Mouse (Mus musculus): ENCODE results near the gene Usp33. TPM values are rescaled to one million over a fixed set of nuclear protein-coding genes. Genes with fewer than 3 reads are reported as not detected.
"Not testable (repeated sequence)": the region's sequence is repeated elsewhere in the genome, so short reads cannot be mapped to it uniquely, and the experiment has no call there.

Gene Usp33
- total and polyA plus RNA-seq, 2 experiments from 2014 or later, result 70.7 to 83.3 TPM

GRCm38 (mm10) chr3:152305971-152306370, 40.3 kb upstream of the Usp33 start:
- no peaks in the 10 kb centered on the region for H3K9me3 ChIP-seq (ENCODE audit: low read length)
- H3K36me3 ChIP-seq (ENCODE audit: insufficient read depth, low read length), result peaks cover 19% of the 10 kb centered on the region
- DNase-seq (ENCODE audit: low spot score), result no peak
- no peak for ATAC-seq (ENCODE audit: low FRiP score)
- H3K27me3 ChIP-seq (ENCODE audit: insufficient read depth, low read length), result no peaks in the 10 kb centered on the region
- no peak overlapping the region for H3K9ac ChIP-seq (replicated peaks; ENCODE audit: low read length, poor library complexity, severe bottlenecking)
- H3K27ac ChIP-seq (ENCODE audit: low read depth, low read length), result no peak overlapping the region
- no peak overlapping the region for H3K4me3 ChIP-seq (ENCODE audit: low read depth, low read length)
- H3K4me2 ChIP-seq (ENCODE audit: low read depth, low read length, poor library complexity, severe bottlenecking), result no peak overlapping the region
- no peaks in the 10 kb centered on the region for H3K4me1 ChIP-seq (ENCODE audit: insufficient read depth, low read length)
- no peak for TF ChIP-seq CTCF (IDR thresholded peaks at IDR 0.05)
- WGBS, result 92% methylated on average over 4 of the region's 4 CpGs

DNA sequence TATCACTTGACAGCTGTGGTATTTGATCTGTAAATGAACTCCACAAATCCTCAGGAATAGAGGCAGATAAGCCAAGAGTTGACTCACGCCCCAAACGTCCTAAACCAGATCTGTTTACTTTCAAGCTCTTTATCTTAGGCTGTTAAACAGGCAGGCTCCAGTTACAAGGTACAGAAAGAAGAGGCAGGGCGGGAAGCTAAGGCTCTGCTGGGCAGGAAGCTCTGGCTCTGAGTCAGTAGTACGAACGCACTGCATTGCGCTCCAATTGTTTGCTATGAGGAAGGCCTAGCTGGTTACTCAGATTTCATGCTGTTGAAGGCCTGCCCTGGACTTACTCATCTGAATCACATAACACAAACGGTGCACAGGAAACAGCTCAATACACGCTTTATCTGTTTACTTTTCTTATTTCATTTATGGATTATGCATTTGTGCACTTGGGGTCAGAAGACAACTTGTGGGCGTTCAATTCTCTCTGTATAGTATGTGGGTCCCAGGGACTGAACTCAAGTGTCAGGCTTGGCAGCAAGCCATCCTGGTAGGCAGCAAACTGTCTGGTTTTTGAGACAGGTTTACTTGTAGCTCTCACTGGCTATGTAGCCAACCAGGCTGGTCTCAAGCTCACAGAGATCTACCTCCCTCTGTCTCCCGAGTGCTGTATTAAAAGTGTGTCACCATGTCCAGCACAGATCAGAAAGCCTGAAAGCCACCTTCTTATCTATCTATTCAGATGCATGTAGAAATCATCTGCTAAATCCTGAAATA, 37.6 kb upstream of the Usp33 start:
- no peak for DNase-seq (ENCODE audit: low spot score)
- H3K4me3 ChIP-seq (ENCODE audit: low read depth, low read length), result no peak overlapping the region
- H3K4me1 ChIP-seq (ENCODE audit: insufficient read depth, low read length), result no peaks in the 10 kb centered on the region
- TF ChIP-seq CTCF (IDR thresholded peaks at IDR 0.05), result no peak
- H3K9ac ChIP-seq (replicated peaks; ENCODE audit: low read length, poor library complexity, severe bottlenecking), result no peak overlapping the region
- no peaks in the 10 kb centered on the region for H3K27me3 ChIP-seq (ENCODE audit: insufficient read depth, low read length)
- no peaks in the 10 kb centered on the region for H3K9me3 ChIP-seq (ENCODE audit: low read length)
- WGBS, result 72% methylated on average over 10 of the region's 10 CpGs
- ATAC-seq (ENCODE audit: low FRiP score), result no peak
- H3K36me3 ChIP-seq (ENCODE audit: insufficient read depth, low read length), result peaks cover 25% of the 10 kb centered on the region
- no peak overlapping the region for H3K27ac ChIP-seq (ENCODE audit: low read depth, low read length)
- H3K4me2 ChIP-seq (ENCODE audit: low read depth, low read length, poor library complexity, severe bottlenecking), result no peak overlapping the region

DNA sequence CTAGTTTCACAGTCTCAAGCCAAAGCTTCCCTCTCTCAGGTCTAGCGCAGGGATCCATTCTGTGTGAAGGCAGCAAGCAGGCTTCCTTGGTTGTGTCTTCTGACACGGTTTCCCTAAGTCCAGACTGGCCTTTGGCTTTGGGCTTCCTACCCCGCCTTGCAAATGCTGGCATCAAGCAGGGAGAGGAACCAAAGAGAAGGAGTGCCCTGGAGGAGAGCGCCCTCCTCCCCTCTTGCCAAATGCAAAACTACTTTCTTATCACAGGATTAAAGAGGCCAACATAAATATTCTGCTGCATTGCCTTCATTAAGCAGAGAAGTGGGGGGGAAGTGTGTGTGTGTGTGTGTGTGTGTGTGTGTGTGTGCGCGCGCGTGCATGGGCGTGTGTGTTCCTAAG, 37.0 kb upstream of the Usp33 start:
- 94% methylated on average over 9 of the region's 9 CpGs for WGBS
- ATAC-seq (ENCODE audit: low FRiP score), result no peak
- Histone ChIP-seq H3K9ac (replicated peaks; ENCODE audit: low read length, poor library complexity, severe bottlenecking) (no peak overlapping the region), H3K4me2 (ENCODE audit: low read depth, low read length, poor library complexity, severe bottlenecking) (no peak overlapping the region), H3K4me3 (ENCODE audit: low read depth, low read length) (no peak overlapping the region), H3K4me1 (ENCODE audit: insufficient read depth, low read length) (no peaks in the 10 kb centered on the region), H3K36me3 (ENCODE audit: insufficient read depth, low read length) (peaks cover 25% of the 10 kb centered on the region), H3K9me3 (ENCODE audit: low read length) (no peaks in the 10 kb centered on the region), H3K27ac (ENCODE audit: low read depth, low read length) (no peak overlapping the region), H3K27me3 (ENCODE audit: insufficient read depth, low read length) (no peaks in the 10 kb centered on the region)
- DNase-seq (ENCODE audit: low spot score), result no peak
- no peak for TF ChIP-seq CTCF (IDR thresholded peaks at IDR 0.05)

DNA sequence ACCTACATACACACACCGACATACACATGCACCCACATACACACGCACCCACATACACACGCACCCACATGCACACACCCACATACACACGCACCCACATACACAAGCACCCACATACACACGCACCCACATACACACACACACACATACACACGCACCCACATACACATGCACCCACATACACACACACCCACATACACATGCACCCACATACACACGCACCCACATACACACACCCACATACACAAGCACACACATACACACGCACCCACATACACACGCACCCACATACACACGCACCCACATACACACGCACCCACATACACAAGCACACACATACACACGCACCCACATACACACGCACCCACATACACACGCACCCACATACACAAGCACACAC, 31.6 kb upstream of the Usp33 start:
- H3K9ac ChIP-seq (replicated peaks; ENCODE audit: low read length, poor library complexity, severe bottlenecking); H3K27ac ChIP-seq (ENCODE audit: low read depth, low read length); H3K4me2 ChIP-seq (ENCODE audit: low read depth, low read length, poor library complexity, severe bottlenecking); DNase-seq (ENCODE audit: low spot score); ATAC-seq (ENCODE audit: low FRiP score); H3K9me3 ChIP-seq (ENCODE audit: low read length); H3K27me3 ChIP-seq (ENCODE audit: insufficient read depth, low read length); H3K4me3 ChIP-seq (ENCODE audit: low read depth, low read length); H3K4me1 ChIP-seq (ENCODE audit: insufficient read depth, low read length): not testable (repeated sequence)
- WGBS, result 75% methylated on average over 14 of the region's 14 CpGs
- peaks cover 20% of the 10 kb centered on the region for H3K36me3 ChIP-seq (ENCODE audit: insufficient read depth, low read length)

DNA sequence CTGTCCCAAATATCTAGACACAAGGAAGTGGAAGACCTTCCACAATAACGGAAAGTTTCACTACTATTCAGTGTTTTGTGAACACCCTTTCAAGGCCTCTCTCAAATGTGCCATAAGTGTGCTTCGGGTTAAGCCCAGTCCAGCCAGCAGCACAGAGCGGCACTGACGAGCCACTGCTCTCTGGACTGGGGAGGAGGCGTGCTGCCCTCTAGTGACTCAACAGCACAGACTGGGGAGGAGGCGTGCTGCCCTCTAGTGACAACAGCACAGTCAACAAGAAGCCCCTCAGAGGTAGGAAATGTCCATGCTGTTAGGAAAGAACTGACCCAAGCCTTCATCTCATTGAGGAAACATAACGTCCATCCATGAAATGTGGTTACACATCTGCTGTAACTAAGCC, 30.7 kb upstream of the Usp33 start:
- DNase-seq (ENCODE audit: low spot score), result peak; percentile 84
- no peaks in the 10 kb centered on the region for H3K9me3 ChIP-seq (ENCODE audit: low read length)
- no peaks in the 10 kb centered on the region for H3K27me3 ChIP-seq (ENCODE audit: insufficient read depth, low read length)
- H3K4me1 ChIP-seq (ENCODE audit: insufficient read depth, low read length), result no peaks in the 10 kb centered on the region
- ATAC-seq (ENCODE audit: low FRiP score), result 0 out of 2 replicates have a peak, but pooled peaks have one; percentile 74
- H3K27ac ChIP-seq (ENCODE audit: low read depth, low read length), result no peak overlapping the region
- H3K4me2 ChIP-seq (ENCODE audit: low read depth, low read length, poor library complexity, severe bottlenecking), result no peak overlapping the region
- H3K9ac ChIP-seq (replicated peaks; ENCODE audit: low read length, poor library complexity, severe bottlenecking), result no peak overlapping the region
- no peak overlapping the region for H3K4me3 ChIP-seq (ENCODE audit: low read depth, low read length)
- WGBS, result 12% methylated on average over 7 of the region's 7 CpGs
- peaks cover 20% of the 10 kb centered on the region for H3K36me3 ChIP-seq (ENCODE audit: insufficient read depth, low read length)
- peak; percentile 94 for TF ChIP-seq CTCF (IDR thresholded peaks at IDR 0.05)

GRCm38 (mm10) chr3:152316447-152317173, 29.7 kb upstream of the Usp33 start:
- not testable (repeated sequence) for H3K27me3 ChIP-seq (ENCODE audit: insufficient read depth, low read length); H3K9me3 ChIP-seq (ENCODE audit: low read length); H3K9ac ChIP-seq (replicated peaks; ENCODE audit: low read length, poor library complexity, severe bottlenecking); ATAC-seq (ENCODE audit: low FRiP score); H3K27ac ChIP-seq (ENCODE audit: low read depth, low read length); DNase-seq (ENCODE audit: low spot score); H3K4me3 ChIP-seq (ENCODE audit: low read depth, low read length); H3K4me1 ChIP-seq (ENCODE audit: insufficient read depth, low read length); H3K4me2 ChIP-seq (ENCODE audit: low read depth, low read length, poor library complexity, severe bottlenecking)
- peaks cover 28% of the 10 kb centered on the region for H3K36me3 ChIP-seq (ENCODE audit: insufficient read depth, low read length)
- 86% methylated on average over 9 of the region's 9 CpGs for WGBS
